Mouse (Mus musculus) inflammation-experienced regulatory T-cells, adult 6 months (primary cell): Measurements from ENCODE around the gene Rph3a. TPM values are rescaled to one million over a fixed set of nuclear protein-coding genes. Genes with fewer than 3 reads are reported as not detected.
"Not testable (repeated sequence)": the region's sequence is repeated elsewhere in the genome, so short reads cannot be mapped to it uniquely, and the experiment has no call there.

Source experiments
- ATAC-seq: one replicate; pipeline ENCODE4 v1.8.0; 2017
- polyA plus RNA-seq, 3 experiments: library from polyadenylated mRNA; unstranded; fragments of 100-300 nt; shearing (Covaris generic); gene quantifications; one replicate each; pipeline ENCODE4 v1.2.1; 2017

The Rph3a gene
- polyA plus RNA-seq, 3 experiments from 2014 or later, result not detected

DNA sequence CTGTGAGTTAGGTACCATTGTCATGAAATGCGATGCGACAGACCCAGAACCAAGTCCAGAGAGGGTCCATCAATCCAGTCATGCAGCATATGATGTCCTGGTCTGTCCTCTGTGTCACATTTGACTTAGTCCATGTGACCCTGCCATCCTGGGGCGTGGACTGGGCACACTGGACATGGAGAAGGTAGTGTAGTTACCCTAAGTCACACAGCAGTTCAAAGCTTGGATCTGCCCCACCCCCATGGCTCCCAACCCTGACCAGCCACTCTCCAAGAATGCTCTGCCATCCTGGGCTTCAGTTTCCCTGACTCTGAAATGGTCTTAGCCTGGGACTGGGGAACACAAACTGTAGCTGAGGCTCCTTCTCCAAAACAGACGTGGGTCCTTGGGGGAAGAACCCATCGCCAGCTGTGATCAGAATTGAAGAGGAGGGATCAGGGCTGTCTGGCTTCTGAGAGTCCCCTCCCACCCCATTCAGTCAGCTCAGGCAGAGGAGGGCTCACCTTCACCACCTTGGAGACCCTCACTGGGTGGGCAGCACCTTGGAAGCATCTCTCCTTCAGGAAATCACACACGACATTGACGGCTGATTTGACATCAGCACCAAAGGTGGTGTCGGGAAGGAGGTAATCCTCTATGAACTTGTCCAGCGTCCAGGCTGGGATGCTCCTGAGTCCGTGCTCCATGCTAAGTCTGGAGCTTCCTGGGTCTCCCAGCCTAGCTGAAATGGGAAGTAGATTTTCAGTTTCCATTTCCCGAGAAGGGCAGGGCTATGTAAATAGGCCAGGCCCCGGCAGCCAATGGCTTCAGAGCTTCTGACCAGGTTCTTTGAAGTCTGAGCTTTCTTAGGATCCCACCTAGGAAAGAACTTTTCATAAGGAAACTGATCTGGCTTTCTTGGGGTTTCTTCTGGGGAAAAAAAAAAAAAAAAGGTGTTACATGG is 102.8 kb downstream of the Rph3a start, which contains the start of gene Oas1a:
Gene Oas1a, minus strand, starts transcription at position 731 of the 943 bp plus-strand sequence.
- peak; percentile 54 for ATAC-seq

DNA sequence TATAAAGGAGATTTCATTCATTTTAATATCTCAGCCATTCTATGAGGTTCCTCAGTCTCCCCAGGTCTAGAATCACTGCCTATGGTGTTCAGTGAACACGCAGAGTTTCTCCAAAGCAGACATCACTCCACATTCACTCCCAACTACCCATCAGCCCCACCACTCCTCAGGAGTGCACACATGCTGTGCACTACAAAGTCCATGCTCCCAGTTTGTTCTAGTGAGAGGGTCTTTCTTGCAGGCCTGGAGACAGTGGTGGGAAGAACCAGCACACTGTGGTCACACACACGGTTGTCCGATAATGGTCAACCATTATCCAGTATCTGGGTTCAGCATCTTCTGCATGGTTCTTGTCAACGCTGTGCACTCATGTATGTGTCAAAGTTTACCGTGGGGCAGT is 107.8 kb downstream of the Rph3a start:
- ATAC-seq, result no peak

DNA sequence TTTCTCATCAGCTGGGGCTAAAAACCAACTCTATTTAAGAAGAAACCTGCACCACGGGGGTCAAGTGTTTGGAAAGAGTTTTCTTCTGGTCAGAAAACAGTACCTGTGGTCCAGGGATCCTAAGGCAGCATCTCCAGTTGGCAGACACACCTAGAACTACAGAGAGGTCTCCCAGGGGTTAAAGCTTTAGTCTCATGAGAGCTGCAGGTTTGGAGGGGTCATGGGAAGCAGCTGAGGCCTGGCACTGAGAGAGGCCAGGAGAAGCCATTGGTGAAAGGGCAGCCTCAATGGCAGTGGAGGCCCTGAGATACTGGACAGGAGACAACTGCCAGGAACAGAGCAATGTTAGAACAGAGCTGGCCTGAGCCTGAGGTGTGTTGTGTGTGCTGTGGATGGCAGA is 109.2 kb downstream of the Rph3a start:
- ATAC-seq, result no peak

DNA sequence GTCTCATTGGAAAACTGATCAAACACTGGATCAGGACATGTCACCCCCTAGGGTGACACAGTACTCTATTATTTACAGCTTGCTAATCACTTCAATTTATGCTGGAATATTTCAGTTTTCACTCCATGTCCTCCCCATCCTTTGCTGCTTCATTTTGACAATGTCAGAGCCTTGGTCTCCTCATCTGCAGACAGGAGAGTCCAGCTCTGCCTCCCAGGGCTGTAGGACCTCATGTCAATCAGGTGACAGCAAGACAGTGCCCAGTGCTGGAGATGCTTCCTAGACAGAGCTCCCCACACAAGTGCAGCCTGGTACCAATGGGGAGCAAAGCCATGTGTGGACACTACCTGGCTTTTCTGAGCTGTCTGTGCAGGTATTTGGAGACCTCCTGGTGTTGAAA is 111.2 kb downstream of the Rph3a start:
- ATAC-seq, result no peak

DNA sequence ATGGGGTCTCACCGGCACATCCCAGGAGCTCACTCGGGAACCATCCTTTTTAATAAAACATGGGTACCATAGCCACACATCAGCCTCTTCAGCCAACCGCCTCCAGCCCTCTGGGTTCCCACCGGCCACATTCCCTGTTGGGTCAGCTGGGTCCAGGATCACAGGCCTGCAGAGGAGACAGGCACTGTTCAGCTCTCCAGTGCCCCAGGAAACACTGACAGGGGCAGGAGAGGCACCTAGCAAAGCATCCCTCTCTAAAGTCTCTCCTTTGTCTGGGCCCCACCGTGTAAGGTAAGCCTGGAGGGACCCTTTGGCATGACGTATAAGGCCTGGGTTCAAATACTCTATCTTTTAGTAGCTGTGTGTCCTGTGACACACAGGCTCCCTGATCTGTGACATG is 111.6 kb downstream of the Rph3a start:
- no peak for ATAC-seq

DNA sequence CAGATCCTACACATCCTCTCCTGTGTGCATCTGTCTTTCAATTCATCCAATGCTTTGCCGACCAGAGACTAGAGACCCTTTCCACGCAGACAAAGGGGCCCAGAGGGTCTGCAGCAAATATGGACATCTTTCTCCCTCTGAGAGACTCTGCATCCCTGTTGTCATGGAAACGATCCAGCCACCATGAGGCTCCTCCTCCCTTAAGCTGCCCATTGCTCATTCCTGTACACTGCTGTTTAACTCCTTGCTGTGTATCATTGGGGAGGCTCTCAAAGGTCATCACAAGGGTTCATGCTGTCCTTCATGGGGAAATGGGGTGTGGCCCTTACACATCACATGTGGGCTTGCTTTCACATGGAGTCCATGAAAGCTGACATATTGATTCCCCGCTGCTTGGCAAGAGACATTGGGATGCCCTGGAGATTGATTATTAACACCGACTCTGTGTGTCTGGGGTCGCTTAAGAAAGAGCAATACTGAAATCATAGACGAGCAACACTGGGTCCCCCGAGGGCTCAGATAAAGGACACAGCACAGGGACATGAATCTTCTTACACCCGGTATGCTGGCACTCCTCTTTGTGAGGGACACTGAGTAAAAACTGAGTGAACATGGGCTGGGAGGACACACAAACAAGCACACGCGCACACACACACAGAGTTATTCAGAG is 114.5 kb downstream of the Rph3a start:
- no peak for ATAC-seq

DNA sequence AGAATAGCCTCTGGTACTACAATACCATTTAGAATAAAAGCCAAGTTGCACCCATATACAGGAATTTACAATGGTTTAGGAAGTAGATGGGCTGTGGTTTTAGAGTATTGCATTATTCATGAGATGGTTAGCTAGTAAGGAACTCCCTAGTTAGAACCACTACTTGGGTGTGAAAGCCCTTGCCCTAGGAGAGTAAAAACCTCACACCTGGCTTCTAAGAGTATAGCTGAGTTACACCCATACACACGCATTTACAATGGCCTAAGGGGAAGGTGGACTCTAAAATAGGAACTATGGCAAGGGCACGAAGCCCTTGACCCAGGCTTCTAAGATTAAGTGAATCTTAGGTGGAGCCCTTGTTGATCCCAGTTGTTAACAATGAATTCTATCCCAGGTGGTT is 115.2 kb downstream of the Rph3a start:
- ATAC-seq, result not testable (repeated sequence)

DNA sequence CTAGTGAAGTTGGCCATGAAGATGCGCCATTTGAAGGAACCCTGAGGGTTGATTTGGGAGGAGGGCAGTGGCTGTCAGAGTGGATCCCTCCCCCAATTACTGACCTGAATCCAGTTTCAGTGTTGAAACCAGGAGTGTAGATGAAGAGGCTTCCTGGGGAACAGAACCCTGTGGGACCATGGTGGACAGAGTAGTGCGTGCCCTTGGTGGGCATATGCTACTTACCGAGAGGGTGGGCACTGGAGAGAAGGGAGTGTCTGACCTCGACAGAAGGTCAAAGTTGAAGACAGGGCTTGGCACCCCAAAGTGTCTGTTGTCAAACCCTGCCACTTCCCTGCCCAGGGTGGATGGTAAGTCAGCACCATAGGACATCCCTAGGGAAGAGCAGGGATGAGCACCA is 116.0 kb downstream of the Rph3a start:
- ATAC-seq, result not testable (repeated sequence)

DNA sequence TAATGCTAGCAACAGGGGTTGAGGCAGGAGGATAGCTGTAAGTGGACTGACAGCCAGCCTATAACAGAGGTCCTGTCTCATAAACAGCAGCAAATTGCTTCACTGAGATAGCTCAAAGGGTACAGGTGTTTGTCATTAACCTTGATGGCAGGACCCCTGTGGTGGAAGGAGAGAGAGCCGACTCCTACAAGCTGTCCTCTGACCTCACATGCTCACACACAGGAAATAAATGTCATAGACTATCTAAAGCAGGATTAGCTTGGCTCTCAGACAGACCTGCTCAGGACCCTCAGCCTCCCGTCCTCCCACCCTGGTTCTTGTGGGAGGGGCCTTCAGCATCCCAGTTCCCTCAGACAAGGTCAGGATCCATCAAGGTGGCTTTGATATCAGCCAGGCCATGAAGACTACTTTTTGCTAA is 117.6 kb downstream of the Rph3a start:
- no peak for ATAC-seq

DNA sequence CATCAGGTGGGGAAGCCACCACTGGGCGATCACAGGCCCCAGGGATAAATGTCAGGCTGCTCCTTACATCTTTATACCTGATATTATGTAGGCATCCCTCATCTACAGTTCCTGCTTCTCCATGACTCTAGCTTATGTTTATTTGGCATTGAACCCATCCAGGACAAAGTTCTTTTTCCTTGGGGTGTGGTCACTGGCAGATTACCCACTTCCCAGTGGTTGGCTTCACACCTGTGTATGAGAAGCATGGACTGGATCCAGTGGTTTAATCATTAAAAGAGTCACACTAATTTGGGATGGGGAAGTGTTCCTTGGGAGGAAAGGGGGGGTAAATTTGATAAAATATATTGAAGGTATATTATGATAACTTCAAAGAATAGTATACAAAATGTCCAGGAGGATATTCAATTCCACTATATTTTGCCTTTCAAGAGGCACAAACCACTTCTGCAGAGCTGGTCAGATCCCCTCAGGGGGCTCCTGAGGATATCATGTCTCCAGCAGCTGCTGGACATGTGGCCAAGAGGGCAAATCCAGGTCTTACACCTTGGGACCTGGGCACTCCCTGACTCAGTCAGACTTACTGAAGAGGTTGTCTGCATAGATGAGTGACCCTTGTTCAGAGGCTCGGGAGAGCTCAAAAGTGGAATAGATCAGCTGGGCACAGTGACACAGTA is 118.2 kb downstream of the Rph3a start:
- not testable (repeated sequence) for ATAC-seq

DNA sequence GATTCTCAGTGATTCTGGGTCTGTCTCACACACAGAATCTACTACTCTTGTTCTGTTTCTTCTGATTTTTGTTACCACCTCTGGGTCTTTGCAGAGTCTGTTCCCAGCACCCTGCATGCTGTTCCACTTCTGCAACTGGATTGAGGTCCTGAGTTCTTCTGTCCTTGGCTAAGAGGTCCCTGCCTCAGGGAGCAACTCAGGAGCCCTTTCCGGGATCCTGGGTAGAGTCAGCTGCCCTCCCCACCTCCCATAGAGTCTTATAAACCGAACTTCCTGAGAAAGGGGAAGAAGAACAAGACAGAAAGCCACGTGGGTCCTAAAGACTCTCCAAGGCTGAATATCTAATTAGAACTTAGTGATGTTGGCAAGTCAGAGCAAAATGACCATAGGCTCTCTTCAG is 118.9 kb downstream of the Rph3a start:
- ATAC-seq, result no peak

Other genes starting within 250 kb of the Rph3a start
- 10 to 100 TPM in 1 of 3 experiments, 1 to 10 TPM in 2; 9.6 to 35.3 (median 10.0) TPM for gene Oas3, start 232.4 kb downstream of the Rph3a start, polyA plus RNA-seq
- gene Oas1e, start 214.6 kb downstream of the Rph3a start, polyA plus RNA-seq, result not detected
- gene Oas1c, start 197.6 kb downstream of the Rph3a start, polyA plus RNA-seq, result 10 to 100 TPM; 12.0 to 14.0 (median 13.6) TPM
- not detected for gene Oas1f, start 162.7 kb downstream of the Rph3a start, polyA plus RNA-seq
- not detected for gene Oas1h, start 148.7 kb downstream of the Rph3a start, polyA plus RNA-seq
- 1 to 10 TPM in 1 of 3 experiments, under 1 TPM in 1, not detected in 1; 0.68 to 2.0 TPM for gene Oas1g, start 122.5 kb downstream of the Rph3a start, polyA plus RNA-seq
- 10 to 100 TPM; 31.0 to 53.3 (median 33.8) TPM for gene Oas1a, start 102.6 kb downstream of the Rph3a start, polyA plus RNA-seq
- not detected for gene Oas1d, start 95.6 kb downstream of the Rph3a start, polyA plus RNA-seq
- gene Ptpn11, start 181.3 kb upstream of the Rph3a start, polyA plus RNA-seq, result 10 to 100 TPM in 2 of 3 experiments, 1 to 10 TPM in 1; 9.8 to 16.6 (median 13.3) TPM
- 1,000 to 10,000 TPM; 1,376 to 1,988 (median 1,894) TPM for gene Rpl6, start 194.4 kb upstream of the Rph3a start, polyA plus RNA-seq
- 1 to 10 TPM; 4.4 to 8.7 (median 8.2) TPM for gene Hectd4, start 210.1 kb upstream of the Rph3a start, polyA plus RNA-seq